Mouse (Mus musculus) macrophage (primary cell): ENCODE results near the gene Hoxa1. TPM values are rescaled to one million over a fixed set of nuclear protein-coding genes. Genes with fewer than 3 reads are reported as not detected.

Source experiments
- H3K27ac ChIP-seq: fragments of 350-480 bp; formaldehyde crosslinking; 2 replicates; pipeline ENCODE4 v1.9.0; 2021
- H3K36me3 ChIP-seq: fragments of 350-480 bp; formaldehyde crosslinking; 2 replicates; pipeline ENCODE4 v1.9.0; 2021; ENCODE audit errors: inconsistent target
- H3K4me3 ChIP-seq: fragments of 350-480 bp; formaldehyde crosslinking; 2 replicates; pipeline ENCODE4 v1.9.0; 2021; ENCODE audit errors: inconsistent target
- H3K79me2 ChIP-seq: fragments of 350-480 bp; formaldehyde crosslinking; 2 replicates; pipeline ENCODE4 v1.9.0; 2021; ENCODE audit errors: inconsistent target
- WGBS: methylation state at CpG from one replicate; pipeline ENCODE4 v1.1.7; 2026; ENCODE audit warnings: inconsistent platforms; ENCODE audit not compliant: missing documents; 5-methylcytosine and 5-hydroxymethylcytosine counted together
- polyA plus RNA-seq: library from polyadenylated mRNA; stranded (reverse); fragments of 250-400 nt; gene quantifications from 3 replicates; pipeline ENCODE4 v1.2.4, GENCODE M21; 2018; ENCODE audit warnings: inconsistent platforms

Hoxa1 gene
- polyA plus RNA-seq, 1 experiment from 2014 or later, result 0.52 TPM

DNA sequence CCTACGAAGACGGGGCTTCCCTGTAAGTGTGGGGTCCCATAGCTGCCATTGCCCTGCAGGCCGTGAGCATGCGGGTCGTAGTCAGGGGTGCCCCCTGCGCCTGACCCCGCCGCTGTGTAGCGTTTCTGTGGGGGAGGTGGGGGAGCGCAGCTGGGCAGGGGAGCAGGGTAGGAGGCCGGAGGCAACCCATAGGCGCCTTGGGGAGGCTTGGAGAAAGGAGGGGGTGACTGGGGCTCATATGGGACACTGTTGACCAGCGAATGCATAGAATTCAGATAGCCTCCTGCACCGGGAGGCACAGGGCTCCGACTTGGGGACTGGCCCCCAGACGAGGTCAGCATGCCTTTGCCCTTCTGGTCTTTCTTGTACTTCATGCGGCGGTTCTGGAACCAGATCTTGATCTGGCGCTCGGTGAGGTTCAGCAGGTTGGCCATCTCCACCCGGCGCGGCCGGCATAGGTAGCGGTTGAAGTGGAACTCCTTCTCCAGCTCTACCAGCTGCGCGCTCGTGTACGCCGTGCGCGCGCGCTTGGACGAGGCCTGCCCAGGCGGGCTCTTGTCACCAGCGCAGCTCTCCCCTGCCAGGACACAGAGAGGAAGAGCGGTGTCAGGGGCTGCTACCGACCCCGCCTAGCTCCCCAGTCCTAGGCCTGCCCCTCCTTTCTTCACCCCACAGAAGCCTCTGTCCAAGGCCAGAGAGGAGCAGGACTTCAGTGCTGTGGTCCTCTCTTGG is 12.2 kb upstream of the Hoxa1 start:
- H3K27ac ChIP-seq, result no peak overlapping the region
- H3K36me3 ChIP-seq, result no peaks in the 10 kb centered on the region
- no peaks in the 10 kb centered on the region for H3K79me2 ChIP-seq
- 90% methylated on average over 36 of the region's 40 CpGs for WGBS
- H3K4me3 ChIP-seq, result no peak overlapping the region

DNA sequence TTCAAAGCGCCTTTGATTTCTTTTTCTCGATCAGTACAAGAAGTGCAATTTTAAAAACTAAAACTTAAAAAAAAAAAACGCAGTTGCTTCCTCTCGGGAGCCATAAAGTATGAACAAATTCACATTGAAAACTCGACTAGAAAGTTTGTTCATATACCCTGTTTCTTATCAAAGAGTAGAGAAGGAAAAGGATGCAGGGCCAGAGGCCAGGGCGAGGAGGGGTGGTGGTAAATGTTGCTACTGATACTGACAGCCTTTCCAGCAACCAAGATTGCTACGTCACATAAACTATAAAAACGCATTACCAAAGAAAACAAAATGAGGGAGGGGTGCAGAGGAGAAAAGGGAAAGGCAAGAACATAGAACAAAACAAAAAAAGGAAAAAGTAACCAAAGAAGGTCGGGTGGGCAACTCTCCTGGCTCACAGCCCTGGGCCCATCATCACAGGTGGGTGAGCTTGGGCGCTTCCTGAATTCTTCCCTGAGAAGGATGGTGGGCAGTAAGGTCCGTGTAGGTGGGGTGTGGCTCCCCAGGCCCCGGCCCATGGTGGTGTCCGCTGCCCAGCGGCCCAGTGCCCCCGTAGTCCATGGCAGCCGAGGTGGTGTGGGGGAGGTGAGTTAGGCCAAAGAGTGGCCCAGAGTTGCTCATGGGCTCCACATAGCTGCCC is 11.5 kb upstream of the Hoxa1 start:
- no peak overlapping the region for H3K27ac ChIP-seq
- H3K79me2 ChIP-seq, result no peaks in the 10 kb centered on the region
- 92% methylated on average over 14 of the region's 16 CpGs for WGBS
- no peak overlapping the region for H3K4me3 ChIP-seq
- no peaks in the 10 kb centered on the region for H3K36me3 ChIP-seq

DNA sequence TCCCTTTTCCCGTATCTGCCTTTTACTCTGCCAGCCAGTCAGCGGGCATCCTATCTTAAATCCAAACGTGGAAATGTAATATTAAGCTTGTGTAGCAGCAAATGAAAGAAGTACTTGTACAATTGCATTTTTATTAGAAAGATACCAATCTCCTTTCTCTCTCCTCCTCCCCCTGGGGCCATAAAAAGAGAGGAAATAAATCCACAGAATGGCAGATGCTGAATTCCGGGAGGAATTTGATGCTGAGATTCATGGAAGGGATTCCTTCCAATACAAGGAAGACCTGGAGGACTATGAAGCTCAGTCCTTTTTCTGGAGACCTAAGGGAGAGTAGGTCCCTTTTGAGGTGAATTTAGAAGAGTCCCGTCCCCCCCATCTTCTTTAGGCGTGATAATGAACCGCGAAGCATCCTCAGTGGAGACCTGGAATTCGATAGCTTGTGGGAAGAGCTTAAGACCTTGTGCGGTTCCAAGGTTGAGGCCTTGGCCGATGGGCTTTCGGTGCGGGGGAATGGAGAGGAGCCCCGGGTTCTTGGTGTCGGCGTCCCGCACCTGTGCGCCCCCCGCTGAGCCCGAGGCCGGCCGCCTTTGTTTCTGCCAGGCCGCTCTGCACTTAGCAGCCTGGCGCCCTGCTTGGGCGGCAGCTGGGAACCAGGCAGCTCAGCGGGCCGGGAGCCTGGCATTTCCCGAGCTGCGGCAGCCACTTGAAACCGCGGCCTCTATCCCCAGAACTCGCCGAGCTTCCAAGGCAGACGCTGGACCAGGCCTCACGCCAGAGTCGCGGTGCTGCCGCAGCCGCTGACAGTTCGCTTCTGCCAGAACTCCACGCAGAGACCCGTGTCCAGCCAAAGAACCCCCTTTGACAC is 10.3 kb upstream of the Hoxa1 start:
- Histone ChIP-seq H3K79me2 (no peaks in the 10 kb centered on the region), H3K27ac (no peak overlapping the region), H3K36me3 (no peaks in the 10 kb centered on the region), H3K4me3 (no peak overlapping the region)
- 92% methylated on average over 40 of the region's 42 CpGs for WGBS

DNA sequence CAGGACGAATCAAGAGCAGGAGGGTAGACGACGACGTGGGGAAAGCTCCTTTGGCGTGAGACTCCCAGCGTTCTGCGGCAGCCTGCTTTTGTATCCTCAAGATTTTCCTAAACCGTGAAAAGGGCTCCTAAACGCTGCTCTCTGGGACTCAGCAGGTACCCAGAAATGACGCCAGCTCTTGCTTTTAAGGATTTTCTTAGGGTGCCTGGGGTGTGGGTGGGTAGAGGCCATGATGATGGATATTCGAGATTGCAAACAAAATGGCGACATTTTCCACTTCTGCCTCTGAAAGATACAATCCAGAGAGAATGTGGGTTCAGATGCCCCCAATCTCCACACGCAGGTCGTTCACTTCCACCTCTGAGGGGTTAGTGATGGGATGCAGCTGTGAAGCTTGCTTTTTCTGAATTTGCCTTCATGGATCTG is 9.6 kb upstream of the Hoxa1 start:
- Histone ChIP-seq H3K4me3 (no peak overlapping the region), H3K36me3 (no peaks in the 10 kb centered on the region), H3K79me2 (no peaks in the 10 kb centered on the region), H3K27ac (no peak overlapping the region)
- WGBS, result 95% methylated on average over 14 of the region's 14 CpGs

DNA sequence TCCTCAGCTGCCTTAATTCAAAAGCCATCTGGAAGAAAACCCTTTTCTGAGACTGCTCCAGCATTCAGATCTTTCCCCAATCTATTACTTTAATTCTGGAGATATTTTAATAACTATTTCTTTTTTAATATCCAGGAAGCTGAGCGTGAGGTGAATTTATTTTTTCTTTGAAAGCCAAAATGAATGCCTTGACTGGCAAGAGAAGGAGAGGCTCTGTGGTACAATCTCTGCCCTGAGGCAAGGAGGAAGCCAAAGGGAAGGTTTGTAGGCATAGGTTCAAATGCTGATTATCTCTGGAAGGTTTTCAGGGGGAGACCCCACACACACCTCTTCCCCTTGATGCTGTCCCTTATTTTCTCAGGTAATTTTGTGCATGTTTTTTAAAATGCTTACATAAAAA is 9.1 kb upstream of the Hoxa1 start:
- Histone ChIP-seq H3K36me3 (no peaks in the 10 kb centered on the region), H3K79me2 (no peaks in the 10 kb centered on the region), H3K4me3 (no peak overlapping the region), H3K27ac (no peak overlapping the region)
- 100% methylated on average over 1 of the region's 1 CpGs for whole genome bisulfite sequencing

DNA sequence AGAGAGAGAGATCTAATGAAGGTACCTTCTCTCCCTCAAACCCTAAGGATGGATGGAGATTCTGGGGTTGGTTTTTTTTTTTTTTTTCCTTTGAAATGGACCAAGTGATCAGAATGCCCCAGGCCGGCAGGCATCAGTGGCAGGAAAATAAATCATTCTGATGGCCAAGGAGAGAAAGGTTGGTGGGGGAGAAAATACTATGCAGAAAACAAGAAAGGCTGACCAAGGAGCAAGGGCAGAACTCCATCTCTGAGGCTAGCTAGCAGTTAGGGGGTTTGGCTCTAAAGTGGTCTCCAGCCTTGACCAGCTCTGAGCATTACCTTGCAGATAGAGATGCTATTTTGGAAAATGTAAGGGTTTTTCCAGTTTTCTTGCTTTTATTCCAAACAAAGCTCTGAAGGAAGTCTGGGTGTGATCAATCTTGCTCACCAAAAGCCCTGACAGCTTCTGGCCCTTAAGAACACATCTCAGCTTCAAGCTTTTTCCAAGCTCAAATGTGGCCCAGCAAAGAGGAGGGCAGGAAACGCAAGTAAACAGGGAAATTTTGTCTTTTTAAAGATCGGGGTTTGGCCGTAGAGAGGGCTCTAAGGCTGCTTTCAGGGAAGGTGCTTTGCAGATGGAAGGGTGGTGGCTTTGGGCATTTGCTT is 8.4 kb upstream of the Hoxa1 start:
- Histone ChIP-seq H3K4me3 (no peak overlapping the region), H3K36me3 (no peaks in the 10 kb centered on the region), H3K79me2 (no peaks in the 10 kb centered on the region), H3K27ac (no peak overlapping the region)
- 96% methylated on average over 3 of the region's 4 CpGs for WGBS

DNA sequence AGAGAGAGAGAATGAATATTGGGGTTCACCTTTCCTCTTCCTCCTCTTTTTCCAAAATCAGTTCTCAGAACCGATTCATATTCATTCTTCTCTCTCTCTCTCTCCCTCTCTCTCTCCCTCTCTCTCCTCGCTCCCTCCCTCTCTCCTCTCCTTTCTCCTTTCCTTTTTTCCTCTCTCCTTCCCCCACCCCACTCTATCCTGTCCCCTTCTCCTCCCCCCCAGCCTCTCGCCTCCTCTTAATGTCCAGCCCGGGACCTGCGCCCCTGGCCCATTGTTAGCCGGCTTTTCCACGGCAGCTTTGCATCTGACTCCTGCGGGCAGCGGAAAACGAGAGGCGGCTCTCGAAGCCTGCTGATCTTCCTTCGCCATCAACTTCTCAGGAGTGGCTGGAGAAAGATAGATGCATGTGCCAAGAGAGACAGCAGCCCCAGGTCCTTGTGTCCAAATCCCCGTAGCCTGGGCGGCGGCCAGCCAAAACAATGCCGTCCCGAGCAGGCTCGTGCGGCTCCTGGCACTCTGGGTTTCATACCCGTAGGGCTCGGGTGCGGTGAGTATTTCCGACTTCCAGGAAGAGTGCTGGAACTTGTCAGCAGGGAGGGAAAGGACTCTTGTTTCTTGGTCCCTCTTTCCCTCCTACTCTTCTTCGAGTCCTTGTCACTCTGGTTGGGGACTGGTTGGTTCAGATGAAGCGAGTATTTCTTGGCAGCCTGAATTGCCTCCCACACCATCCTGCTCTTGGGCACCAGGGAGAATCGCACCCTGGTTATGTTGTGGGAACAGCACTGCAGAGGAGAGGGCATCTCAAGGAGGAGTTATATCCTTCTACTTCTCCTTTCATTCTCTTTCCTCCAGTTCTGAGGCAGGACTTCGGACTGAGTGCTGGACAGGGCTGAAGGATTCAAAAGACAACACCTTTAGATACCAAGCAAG is 7.6 kb upstream of the Hoxa1 start:
- 94% methylated on average over 21 of the region's 28 CpGs for WGBS
- H3K36me3 ChIP-seq, result no peaks in the 10 kb centered on the region
- no peak overlapping the region for H3K4me3 ChIP-seq
- H3K79me2 ChIP-seq, result no peaks in the 10 kb centered on the region; the same call in 1 of the 2 replicates
- H3K27ac ChIP-seq, result no peak overlapping the region

DNA sequence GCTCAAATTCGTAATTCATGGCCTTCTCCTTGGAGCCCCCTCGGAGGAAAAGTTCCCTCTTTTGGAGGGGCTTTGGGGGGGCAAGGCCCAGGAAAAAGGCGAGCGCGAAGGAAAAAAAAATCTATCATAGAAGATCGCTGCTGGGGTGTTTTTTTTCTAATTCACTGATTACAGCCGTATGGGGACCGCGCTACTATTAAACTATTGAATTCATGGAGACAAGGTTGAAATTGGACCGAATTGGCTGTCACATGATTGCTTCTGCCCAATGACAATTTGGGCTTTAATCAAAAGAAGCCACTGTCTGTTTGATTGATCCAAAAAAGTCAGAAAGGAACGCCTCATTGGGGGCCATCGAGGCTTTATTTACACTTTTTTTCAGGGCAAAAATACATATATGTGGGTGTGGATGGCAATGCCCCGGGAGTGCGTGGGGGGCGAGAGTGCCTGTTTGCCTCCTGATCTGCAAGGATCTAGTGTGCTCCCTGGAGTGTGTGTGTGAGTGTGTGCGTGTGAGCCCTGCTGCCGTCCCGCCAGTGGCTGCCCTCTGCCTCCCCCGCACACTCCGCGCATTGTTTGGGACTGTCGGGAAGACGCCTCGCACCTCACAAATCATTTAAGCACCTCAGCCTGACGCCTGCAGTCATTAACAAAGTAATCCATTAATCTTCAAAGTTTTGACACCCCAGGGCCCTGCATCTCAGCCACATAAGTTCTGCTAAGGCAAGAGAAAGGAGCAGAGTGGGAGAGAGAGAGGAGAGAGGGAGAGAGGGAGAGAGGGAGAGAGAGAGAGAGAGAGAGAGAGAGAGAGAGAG is 6.7 kb upstream of the Hoxa1 start, which contains the start of gene Hoxa2:
TSS of gene Hoxa2 (minus strand) at position 206 of the 815 bp plus-strand sequence.
- WGBS, result 47% methylated on average over 25 of the region's 25 CpGs
- H3K4me3 ChIP-seq, result no peak within 1 kb of the TSS
- no peaks in the 10 kb centered on the region for H3K36me3 ChIP-seq
- H3K79me2 ChIP-seq, result no peaks in the 10 kb centered on the region; the same call in 1 of the 2 replicates
- no peak within 1 kb of the TSS for H3K27ac ChIP-seq

DNA sequence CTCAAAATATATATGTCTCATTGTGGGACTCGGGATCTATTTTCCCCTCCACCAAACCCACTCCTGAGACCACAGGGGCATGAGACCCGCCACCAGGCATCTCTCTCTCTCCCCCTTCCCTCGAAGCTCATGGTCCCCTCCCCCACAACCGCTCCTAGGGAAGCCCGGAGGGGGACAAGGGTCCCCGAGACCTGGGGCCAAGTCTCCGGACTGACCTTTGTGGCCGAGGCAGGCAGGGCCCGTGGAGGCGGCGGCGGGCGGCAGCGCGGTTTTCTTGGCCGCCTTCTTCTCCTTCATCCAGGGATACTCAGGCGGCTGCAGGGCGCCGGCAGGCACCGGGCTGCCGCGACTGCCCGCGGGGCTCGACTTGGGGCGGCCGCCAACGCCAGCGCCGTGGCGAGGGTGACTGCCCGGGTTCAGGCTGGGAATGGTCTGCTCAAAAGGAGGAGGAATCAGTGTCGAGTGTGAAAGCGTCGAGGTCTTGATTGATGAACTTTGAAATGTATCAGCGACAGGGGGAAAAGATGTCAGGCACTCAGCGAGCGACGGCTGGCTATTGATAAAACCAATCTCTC is 6.0 kb upstream of the Hoxa1 start:
- WGBS, result 23% methylated on average over 37 of the region's 39 CpGs
- Histone ChIP-seq H3K27ac (no peak overlapping the region), H3K4me3 (no peak overlapping the region), H3K36me3 (no peaks in the 10 kb centered on the region), H3K79me2 (peaks cover 5% of the 10 kb centered on the region; the same call in 1 of the 2 replicates)

DNA sequence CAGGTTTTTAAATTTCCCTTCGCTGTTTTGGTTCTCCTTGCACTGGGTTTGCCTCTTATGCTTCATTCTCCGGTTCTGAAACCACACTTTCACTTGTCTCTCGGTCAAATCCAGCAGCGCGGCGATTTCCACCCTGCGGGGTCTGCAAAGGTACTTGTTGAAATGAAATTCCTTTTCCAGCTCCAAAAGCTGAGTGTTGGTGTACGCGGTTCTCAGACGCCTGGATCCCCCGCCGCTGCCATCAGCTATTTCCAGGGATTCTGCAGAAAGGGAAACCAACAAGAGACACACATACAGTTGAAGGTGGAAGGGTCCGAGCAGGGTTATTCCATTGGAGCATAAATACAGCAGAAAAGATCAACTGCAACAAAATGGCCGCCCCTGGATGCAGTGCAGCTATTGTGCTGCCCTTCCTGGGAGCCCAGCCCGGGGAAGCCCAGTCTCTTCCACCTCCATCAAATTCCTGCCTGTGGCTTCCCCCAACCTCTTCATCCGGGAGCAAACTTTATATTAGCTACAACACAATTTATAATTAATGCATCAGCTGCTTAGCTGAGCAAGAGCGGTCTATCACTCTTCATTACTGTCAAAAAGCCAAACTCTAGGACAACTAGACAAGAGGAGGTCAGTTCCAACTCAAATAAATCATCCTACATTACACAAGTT is 5.4 kb upstream of the Hoxa1 start:
- H3K79me2 ChIP-seq, result peaks cover 6% of the 10 kb centered on the region; the same call in 1 of the 2 replicates
- 92% methylated on average over 17 of the region's 17 CpGs for WGBS
- no peaks in the 10 kb centered on the region for H3K36me3 ChIP-seq
- no peak overlapping the region for H3K4me3 ChIP-seq
- no peak overlapping the region for H3K27ac ChIP-seq

DNA sequence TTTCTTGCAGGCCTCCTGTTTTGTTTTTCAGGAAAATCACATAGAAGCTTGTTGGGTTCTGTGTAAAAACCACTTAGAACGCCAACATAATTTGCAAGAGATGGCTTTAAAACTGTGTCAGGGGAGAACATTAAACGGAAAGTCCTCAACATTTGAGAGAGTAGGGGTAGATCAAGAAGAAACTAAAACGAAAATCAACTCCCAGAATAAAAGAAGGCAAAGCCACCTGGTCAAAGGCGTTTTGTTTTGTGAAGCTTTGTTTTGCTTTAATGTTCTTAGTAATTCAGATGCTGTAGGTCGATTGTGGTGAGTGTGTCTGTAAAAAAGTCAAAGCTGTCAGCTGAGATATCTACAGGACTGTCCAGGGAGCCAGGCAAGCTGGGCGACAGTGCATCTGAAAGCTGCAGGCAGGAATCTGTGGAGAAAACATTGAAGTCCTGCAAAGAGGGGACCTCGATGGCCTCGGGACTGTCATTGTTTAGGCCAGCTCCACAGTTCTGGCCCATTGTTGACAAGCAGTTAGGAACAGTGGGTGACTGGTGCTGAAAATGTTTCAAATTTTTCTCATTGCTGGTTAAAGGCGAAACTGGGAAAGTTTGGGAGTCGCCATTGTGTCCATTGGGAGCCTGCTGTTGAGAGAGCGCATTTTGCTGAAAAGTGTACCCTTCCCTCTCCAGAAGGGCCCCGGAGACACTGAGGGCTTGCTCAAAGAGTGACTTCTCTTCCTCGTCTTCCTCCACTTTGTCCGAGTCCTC is 4.7 kb upstream of the Hoxa1 start:
- Histone ChIP-seq H3K4me3 (no peak overlapping the region), H3K27ac (no peak overlapping the region), H3K36me3 (no peaks in the 10 kb centered on the region), H3K79me2 (peaks cover 6% of the 10 kb centered on the region; the same call in 1 of the 2 replicates)
- WGBS, result 90% methylated on average over 14 of the region's 14 CpGs

DNA sequence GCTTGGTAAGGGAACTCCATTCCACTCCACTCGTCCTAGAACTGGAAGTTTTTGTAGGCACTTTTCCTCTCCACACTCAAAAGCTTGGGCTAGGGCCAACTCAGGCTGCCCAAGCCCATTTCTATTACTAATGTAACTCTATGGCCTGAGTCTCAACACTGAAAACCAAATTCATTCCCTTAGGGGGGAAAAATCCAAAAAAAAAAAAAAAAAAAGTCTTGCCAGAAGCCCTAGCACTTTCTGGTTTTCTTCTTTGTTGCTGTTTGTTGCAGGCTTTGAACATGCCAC is 3.9 kb upstream of the Hoxa1 start:
- 100% methylated on average over 1 of the region's 1 CpGs for WGBS
- no peaks in the 10 kb centered on the region for H3K36me3 ChIP-seq
- H3K79me2 ChIP-seq, result peaks cover 6% of the 10 kb centered on the region; the same call in 1 of the 2 replicates
- no peak overlapping the region for H3K27ac ChIP-seq
- no peak overlapping the region for H3K4me3 ChIP-seq
